Mouse (Mus musculus) liver, embryonic 12.5 days (tissue): Measurements from ENCODE around the gene Olfr1424. TPM values are rescaled to one million over a fixed set of nuclear protein-coding genes. Genes with fewer than 3 reads are reported as not detected.
A peak's percentile ranks its signal among the peaks of the same experiment; 100 is the strongest.

ENCODE experiments used
- ATAC-seq: fragments of 200-750 bp; cut with Nextera tagmentation; 2 replicates; pipeline ENCODE4 v1.8.0; 2017; ENCODE audit warnings: moderate number of reproducible peaks, mild to moderate bottlenecking, moderate library complexity
- H3K27ac ChIP-seq: fragments of 300-500 bp; sonication (generic); 2 replicates; pipeline ENCODE4 v1.5.1; 2016; ENCODE audit warnings: mild to moderate bottlenecking
- H3K27me3 ChIP-seq: fragments of 300-500 bp; sonication (generic); replicated peaks from 2 replicates; pipeline ENCODE4 v1.6.1; 2016; ENCODE audit warnings: mild to moderate bottlenecking, moderate library complexity
- H3K36me3 ChIP-seq: fragments of 300-500 bp; sonication (generic); 2 replicates; pipeline ENCODE4 v1.6.1; 2016; ENCODE audit warnings: mild to moderate bottlenecking, moderate library complexity
- H3K4me1 ChIP-seq: fragments of 300-500 bp; sonication (generic); 2 replicates; pipeline ENCODE4 v1.6.1; 2016
- H3K4me2 ChIP-seq: fragments of 300-500 bp; sonication (generic); 2 replicates; pipeline ENCODE4 v1.6.1; 2016; ENCODE audit warnings: mild to moderate bottlenecking, moderate library complexity
- H3K4me3 ChIP-seq: fragments of 300-500 bp; sonication (generic); 2 replicates; pipeline ENCODE4 v1.5.1; 2016; ENCODE audit warnings: mild to moderate bottlenecking, moderate library complexity
- H3K9ac ChIP-seq: fragments of 300-500 bp; sonication (generic); 2 replicates; pipeline ENCODE4 v1.6.1; 2016; ENCODE audit warnings: mild to moderate bottlenecking, moderate library complexity
- H3K9me3 ChIP-seq: fragments of 300-500 bp; sonication (generic); replicated peaks from 2 replicates; pipeline ENCODE4 v1.6.1; 2016; ENCODE audit warnings: mild to moderate bottlenecking, moderate library complexity
- WGBS: fragments of 180-500 bp; shearing (Covaris S2); methylation state at CpG from one replicate; pipeline ENCODE4 v1.1.7; 2016; ENCODE audit not compliant: insufficient replicate concordance; 5-methylcytosine and 5-hydroxymethylcytosine counted together
- polyA plus RNA-seq: library from polyadenylated mRNA; unstranded; fragments of >200 nt; fragmentation: Nextera tagmentation; extraction: Ambion mirVana; gene quantifications from 2 replicates; pipeline ENCODE4 v1.2.1, GENCODE M21; 2016

Gene Olfr1424
- polyA plus RNA-seq, 1 experiment from 2014 or later = not detected

DNA sequence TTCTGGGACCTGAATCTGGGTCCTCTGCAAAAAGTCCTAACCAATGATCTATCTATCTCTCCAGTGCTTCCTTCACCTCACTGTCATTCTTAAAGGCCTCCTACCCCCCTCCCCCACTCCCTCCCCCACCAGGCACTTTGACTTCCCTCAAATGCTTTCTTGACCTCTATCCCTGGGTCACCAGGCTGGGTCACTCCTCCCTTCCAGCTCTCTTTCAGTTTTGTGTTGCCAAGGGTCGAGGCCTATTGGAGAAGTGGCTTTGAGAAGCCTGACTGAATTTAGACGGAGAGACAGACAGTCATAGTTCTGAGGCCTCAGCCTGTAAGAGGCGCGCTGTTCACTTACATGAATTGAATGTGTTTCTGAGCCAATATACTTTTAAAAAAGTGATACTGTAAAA lies 46.3 kb downstream of the Olfr1424 start:
- Histone ChIP-seq H3K27me3 (no peaks in the 10 kb centered on the region), H3K36me3 (no peaks in the 10 kb centered on the region), H3K4me3 (no peak overlapping the region), H3K4me2 (no peak overlapping the region), H3K9ac (no peak overlapping the region), H3K4me1 (peaks cover 7% of the 10 kb centered on the region; the same call in 1 of the 2 replicates), H3K27ac (no peak overlapping the region), H3K9me3 (no peaks in the 10 kb centered on the region)
- ATAC-seq = no peak
- 82% methylated on average over 4 of the region's 4 CpGs for WGBS

DNA sequence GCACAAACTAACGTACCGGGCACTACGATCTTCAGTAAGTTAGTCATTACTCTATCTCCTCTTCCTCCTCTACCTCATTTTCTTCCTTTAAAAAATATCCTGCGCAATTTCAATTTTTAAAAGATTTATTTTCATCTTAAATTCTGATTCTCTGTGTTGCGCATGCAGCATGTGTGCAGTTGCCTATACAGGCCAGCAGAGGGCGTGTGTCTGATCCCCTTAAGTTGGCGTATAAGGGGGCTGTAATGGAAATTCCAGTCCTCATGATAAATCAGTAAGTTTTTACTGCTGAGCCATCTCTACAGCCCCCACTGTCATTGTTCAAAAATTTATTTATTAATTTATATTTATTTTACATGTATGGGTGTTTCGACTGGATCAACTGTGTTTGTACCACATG lies 46.8 kb downstream of the Olfr1424 start:
- Histone ChIP-seq H3K4me1 (peaks cover 7% of the 10 kb centered on the region; the same call in 1 of the 2 replicates), H3K9ac (no peak overlapping the region), H3K9me3 (no peaks in the 10 kb centered on the region), H3K27me3 (no peaks in the 10 kb centered on the region), H3K27ac (no peak overlapping the region), H3K36me3 (no peaks in the 10 kb centered on the region), H3K4me2 (no peak overlapping the region), H3K4me3 (no peak overlapping the region)
- no peak for ATAC-seq
- WGBS = 64% methylated on average over 8 of the region's 8 CpGs

DNA sequence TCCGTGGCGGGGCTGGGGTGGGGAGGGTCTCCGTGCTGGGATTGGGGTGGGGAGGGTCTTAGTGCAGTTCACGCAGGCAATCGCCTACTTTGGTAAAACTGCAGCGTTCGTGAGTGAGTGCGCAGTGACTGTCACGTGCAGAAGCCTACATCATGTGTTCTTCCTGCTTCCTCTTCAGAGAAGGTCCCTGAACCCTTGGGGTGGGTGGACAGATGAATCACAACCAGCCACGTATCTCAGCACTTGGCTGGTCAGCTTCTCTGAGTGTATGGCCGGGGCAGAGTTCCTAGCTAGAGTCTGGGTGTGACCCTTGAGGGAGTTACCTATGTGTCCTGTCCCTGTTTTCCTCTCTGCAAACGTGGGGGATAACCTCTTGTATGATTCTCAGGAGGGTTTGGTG lies 49.3 kb downstream of the Olfr1424 start:
- H3K9ac ChIP-seq = peak overlapping the region; percentile 57
- no peaks in the 10 kb centered on the region for H3K9me3 ChIP-seq
- H3K4me1 ChIP-seq = peaks cover 19% of the 10 kb centered on the region
- 0 out of 2 replicates have a peak overlapping the region, but pooled peaks have one; percentile 25 for H3K27ac ChIP-seq
- under 1% methylated on average over 12 of the region's 12 CpGs for WGBS
- no peaks in the 10 kb centered on the region for H3K36me3 ChIP-seq
- peak overlapping the region; percentile 91 for H3K4me2 ChIP-seq
- ATAC-seq = no peak
- H3K4me3 ChIP-seq = peak overlapping the region; percentile 67
- no peaks in the 10 kb centered on the region for H3K27me3 ChIP-seq

DNA sequence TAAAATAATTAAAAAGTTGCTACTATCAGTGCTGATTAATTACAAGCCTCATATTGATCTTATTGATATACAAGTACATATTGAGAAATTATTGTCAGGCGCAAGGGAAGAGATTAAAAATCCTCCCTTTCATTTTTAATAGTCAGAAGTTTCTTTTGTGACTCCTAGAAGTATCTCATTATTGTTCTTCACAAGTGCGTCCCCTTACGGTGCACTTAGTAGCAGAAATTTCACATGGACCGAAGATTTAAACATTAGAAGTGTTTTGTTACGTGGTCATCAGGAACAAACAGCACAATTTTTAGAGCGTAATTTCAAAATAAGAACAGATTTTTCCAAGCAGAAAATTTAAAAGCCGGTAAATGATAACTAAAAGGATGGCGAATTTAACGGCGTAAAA lies 49.9 kb downstream of the Olfr1424 start:
- Histone ChIP-seq H3K36me3 (no peaks in the 10 kb centered on the region), H3K9me3 (no peaks in the 10 kb centered on the region), H3K4me3 (peak overlapping the region; percentile 67), H3K27me3 (no peaks in the 10 kb centered on the region), H3K4me1 (peaks cover 25% of the 10 kb centered on the region), H3K4me2 (peak overlapping the region; percentile 91), H3K9ac (peak overlapping the region; percentile 57), H3K27ac (no peak overlapping the region)
- WGBS = 1% methylated on average over 10 of the region's 10 CpGs
- ATAC-seq = no peak

DNA sequence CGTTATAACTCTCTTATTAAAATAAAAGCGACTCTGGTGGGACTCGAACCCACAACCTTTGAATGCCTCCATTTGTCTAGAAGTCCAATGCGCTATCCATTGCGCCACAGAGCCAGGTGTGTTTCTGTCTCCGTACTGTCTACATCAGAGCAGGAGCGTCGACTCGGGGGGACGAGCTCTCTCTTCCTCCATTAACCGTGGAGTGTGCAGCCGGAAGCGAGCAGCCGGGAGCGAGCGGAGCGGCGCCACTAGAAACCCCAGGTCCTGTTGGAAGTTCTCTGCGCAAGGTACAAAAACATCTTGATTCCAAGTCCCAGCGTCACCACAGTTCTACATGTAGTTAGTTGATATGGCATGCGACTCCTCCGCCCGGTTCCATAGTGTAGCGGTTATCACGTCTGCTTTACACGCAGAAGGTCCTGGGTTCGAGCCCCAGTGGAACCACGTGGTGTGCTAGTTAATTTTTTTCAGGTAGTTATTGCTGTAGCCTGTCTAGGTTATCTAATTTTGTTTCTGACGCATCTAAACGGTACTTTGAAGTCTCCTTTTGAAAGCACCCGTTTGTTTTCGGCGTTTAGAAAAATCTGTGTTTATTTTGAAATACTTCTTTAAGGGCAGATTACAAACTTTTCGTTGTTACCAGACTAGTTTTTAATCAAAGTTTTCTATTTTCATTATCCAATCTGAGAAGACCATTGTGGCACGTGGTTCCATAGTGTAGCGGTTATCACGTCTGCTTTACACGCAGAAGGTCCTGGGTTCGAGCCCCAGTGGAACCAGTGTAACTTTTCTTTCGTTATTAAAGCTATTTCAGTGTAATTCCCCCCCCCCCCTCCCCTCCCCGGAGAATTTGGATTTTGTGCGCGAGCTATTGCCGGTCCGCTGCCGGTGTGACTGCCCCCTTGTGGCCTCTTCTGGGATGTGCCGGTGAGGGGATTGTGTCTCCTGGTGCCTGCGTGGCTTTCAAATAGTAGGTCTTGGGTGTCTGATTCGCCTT lies 50.6 kb downstream of the Olfr1424 start:
- peak overlapping the region; percentile 67 for H3K4me3 ChIP-seq
- peak; percentile 74 for ATAC-seq
- under 1% methylated on average over 49 of the region's 49 CpGs for WGBS
- no peaks in the 10 kb centered on the region for H3K9me3 ChIP-seq
- peak overlapping the region; percentile 91 for H3K4me2 ChIP-seq
- no peaks in the 10 kb centered on the region for H3K36me3 ChIP-seq
- peaks cover 32% of the 10 kb centered on the region for H3K4me1 ChIP-seq
- peak overlapping the region; percentile 57 for H3K9ac ChIP-seq
- H3K27ac ChIP-seq = peak overlapping the region; percentile 87; the same call in 1 of the 2 replicates
- H3K27me3 ChIP-seq = no peaks in the 10 kb centered on the region

DNA sequence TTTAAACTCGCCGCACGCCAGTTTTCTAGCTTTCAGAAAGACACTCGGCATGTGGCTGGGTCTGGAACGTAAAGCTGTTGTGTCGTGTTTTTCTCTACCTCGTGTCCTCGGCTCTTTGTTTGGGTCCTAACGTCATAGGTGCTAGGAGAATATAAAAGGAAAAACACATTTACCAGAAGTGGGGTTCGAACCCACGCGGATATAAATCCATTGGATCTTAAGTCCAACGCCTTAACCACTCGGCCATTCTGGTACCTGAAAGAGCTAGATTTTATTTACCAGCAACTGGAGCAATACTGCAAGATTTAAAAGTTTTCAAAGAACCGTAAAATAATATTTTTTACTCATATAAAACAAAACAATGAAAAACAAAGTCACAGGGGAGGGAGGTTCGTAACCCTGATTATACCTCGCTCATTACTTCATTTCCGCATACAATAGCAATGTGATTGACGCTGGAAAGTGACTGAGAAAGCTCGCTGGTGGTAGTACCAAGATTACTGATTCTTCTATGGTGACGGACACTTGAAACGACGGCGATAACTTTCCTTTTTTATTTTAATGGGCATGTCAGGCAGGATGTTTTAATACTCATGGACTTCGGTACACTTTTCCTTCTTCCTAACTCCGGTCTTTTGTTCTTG lies 51.4 kb downstream of the Olfr1424 start:
- WGBS = under 1% methylated on average over 26 of the region's 26 CpGs
- peak overlapping the region; percentile 67 for H3K4me3 ChIP-seq
- no peaks in the 10 kb centered on the region for H3K36me3 ChIP-seq
- no peaks in the 10 kb centered on the region for H3K27me3 ChIP-seq
- H3K9ac ChIP-seq = peak overlapping the region; percentile 76
- peak; percentile 32 for ATAC-seq
- H3K4me1 ChIP-seq = peaks cover 39% of the 10 kb centered on the region
- H3K4me2 ChIP-seq = peak overlapping the region; percentile 91
- no peaks in the 10 kb centered on the region for H3K9me3 ChIP-seq
- peak overlapping the region; percentile 87 for H3K27ac ChIP-seq

DNA sequence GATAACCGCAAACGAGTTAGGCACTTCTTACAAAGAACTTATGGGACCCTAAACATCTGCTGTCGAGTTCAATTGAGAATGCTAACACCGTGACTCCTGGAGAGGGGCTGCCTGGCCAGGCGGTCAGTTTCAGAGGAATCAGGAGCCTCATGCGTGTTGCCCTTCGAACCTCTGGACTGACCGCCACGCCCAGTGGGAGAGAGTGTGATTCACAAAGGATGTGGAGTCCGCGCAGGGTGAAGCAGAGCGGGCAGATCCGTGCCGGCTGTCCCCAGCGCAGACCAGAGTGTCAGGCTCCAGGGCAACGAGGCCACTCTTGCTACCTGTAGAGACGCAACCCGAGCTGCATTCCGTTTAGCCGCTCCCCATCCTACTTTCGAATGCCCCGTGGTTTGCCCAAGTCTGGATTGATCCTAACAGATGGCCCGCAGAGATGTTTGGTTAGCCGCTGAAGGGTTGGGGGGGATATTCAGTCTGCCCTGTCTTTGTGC lies 52.2 kb downstream of the Olfr1424 start:
- Histone ChIP-seq H3K4me2 (peak overlapping the region; percentile 91), H3K9ac (peak overlapping the region; percentile 76), H3K36me3 (no peaks in the 10 kb centered on the region), H3K27ac (peak overlapping the region; percentile 87), H3K9me3 (no peaks in the 10 kb centered on the region), H3K4me1 (peaks cover 39% of the 10 kb centered on the region), H3K27me3 (no peaks in the 10 kb centered on the region), H3K4me3 (peak overlapping the region; percentile 67)
- WGBS = under 1% methylated on average over 24 of the region's 24 CpGs
- peak; percentile 27 for ATAC-seq

DNA sequence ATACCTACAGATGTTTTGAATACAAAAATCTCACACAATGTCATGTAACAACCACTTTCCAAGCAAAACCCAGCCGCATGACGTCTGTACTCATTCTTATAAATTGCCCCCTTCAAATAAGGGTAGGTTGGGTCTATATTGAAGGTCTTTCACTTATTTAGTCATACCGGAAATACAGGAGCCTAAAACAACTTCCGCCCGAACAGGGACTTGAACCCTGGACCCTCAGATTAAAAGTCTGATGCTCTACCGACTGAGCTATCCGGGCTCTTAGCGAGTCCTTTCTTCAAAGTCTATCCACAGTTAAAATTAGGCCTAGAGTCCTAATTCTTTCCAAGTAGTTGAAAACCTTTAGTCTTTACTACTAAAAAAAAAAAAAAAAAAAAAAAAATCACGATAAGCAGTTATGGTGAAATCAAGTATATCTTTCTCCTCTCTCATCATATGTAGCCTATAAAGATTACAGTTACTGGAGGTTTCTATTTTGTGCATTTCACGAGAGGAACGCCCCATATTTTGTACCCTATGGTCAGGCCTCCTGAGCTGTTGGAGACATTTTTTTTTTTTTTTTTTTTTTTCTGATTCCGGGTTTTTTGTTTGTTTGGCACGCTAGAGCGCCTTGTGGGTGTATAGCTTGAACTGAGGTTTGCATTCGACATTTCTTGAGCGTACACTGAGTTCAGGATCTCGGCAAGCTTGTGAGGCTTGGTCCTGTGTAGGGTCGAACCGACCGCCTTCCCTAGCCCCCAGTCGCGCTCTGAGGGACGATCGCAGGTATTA lies 52.8 kb downstream of the Olfr1424 start:
- under 1% methylated on average over 24 of the region's 24 CpGs for WGBS
- H3K9me3 ChIP-seq = no peaks in the 10 kb centered on the region
- peak overlapping the region; percentile 67 for H3K4me3 ChIP-seq

More for the DNA sequence above, 52.8 kb downstream of the Olfr1424 start:
- Histone ChIP-seq H3K27me3 (no peaks in the 10 kb centered on the region), H3K27ac (peak overlapping the region; percentile 87), H3K9ac (peak overlapping the region; percentile 76), H3K36me3 (no peaks in the 10 kb centered on the region), H3K4me1 (peaks cover 43% of the 10 kb centered on the region), H3K4me2 (peak overlapping the region; percentile 91)
- peak; percentile 51 for ATAC-seq

Other genes starting within 250 kb of the Olfr1424 start
- 2.5 TPM in 2 replicates for gene Stx3, start 243.3 kb downstream of the Olfr1424 start, polyA plus RNA-seq
- not detected in 2 replicates for gene Olfr1417, start 223.5 kb downstream of the Olfr1424 start, polyA plus RNA-seq
- gene Olfr1418, start 201.6 kb downstream of the Olfr1424 start, polyA plus RNA-seq = not detected in 2 replicates
- not detected in 2 replicates for gene Olfr1419, start 187.6 kb downstream of the Olfr1424 start, polyA plus RNA-seq
- gene Olfr1420, start 176.1 kb downstream of the Olfr1424 start, polyA plus RNA-seq = not detected in 2 replicates
- 10.7 and 11.1 TPM in 2 replicates for gene Patl1, start 150.3 kb downstream of the Olfr1424 start, polyA plus RNA-seq
- gene Osbp, start 96.7 kb downstream of the Olfr1424 start, polyA plus RNA-seq = 2.8 and 3.0 TPM in 2 replicates
- gene Olfr1423, start 21.4 kb downstream of the Olfr1424 start, polyA plus RNA-seq = 0.02 TPM in 1 of 2 replicates, not detected in the other
- not detected in 2 replicates for gene Olfr1425, start 15.0 kb upstream of the Olfr1424 start, polyA plus RNA-seq
- gene Olfr1426, start 29.3 kb upstream of the Olfr1424 start, polyA plus RNA-seq = not detected in 2 replicates
- not detected in 2 replicates for gene Olfr1427, start 40.7 kb upstream of the Olfr1424 start, polyA plus RNA-seq
- not detected in 2 replicates for gene Olfr1428, start 53.2 kb upstream of the Olfr1424 start, polyA plus RNA-seq
- gene Olfr76, start 60.5 kb upstream of the Olfr1424 start, polyA plus RNA-seq = not detected in 2 replicates
- gene Olfr1555-ps1, start 107.4 kb upstream of the Olfr1424 start, polyA plus RNA-seq = not detected in 2 replicates
- gene Olfr1431, start 138.0 kb upstream of the Olfr1424 start, polyA plus RNA-seq = not detected in 2 replicates
- not detected in 2 replicates for gene Olfr1432, start 169.9 kb upstream of the Olfr1424 start, polyA plus RNA-seq
- gene Olfr262, start 179.0 kb upstream of the Olfr1424 start, polyA plus RNA-seq = not detected in 2 replicates
- not detected in 2 replicates for gene Olfr235, start 198.3 kb upstream of the Olfr1424 start, polyA plus RNA-seq
- gene Olfr1434, start 217.2 kb upstream of the Olfr1424 start, polyA plus RNA-seq = not detected in 2 replicates
- gene Olfr1436, start 236.4 kb upstream of the Olfr1424 start, polyA plus RNA-seq = not detected in 2 replicates